Mouse (Mus musculus): ENCODE results near the gene Etaa1.
"Not testable (repeated sequence)": the region's sequence is repeated elsewhere in the genome, so short reads cannot be mapped to it uniquely, and the experiment has no call there.

Gene Etaa1

DNA sequence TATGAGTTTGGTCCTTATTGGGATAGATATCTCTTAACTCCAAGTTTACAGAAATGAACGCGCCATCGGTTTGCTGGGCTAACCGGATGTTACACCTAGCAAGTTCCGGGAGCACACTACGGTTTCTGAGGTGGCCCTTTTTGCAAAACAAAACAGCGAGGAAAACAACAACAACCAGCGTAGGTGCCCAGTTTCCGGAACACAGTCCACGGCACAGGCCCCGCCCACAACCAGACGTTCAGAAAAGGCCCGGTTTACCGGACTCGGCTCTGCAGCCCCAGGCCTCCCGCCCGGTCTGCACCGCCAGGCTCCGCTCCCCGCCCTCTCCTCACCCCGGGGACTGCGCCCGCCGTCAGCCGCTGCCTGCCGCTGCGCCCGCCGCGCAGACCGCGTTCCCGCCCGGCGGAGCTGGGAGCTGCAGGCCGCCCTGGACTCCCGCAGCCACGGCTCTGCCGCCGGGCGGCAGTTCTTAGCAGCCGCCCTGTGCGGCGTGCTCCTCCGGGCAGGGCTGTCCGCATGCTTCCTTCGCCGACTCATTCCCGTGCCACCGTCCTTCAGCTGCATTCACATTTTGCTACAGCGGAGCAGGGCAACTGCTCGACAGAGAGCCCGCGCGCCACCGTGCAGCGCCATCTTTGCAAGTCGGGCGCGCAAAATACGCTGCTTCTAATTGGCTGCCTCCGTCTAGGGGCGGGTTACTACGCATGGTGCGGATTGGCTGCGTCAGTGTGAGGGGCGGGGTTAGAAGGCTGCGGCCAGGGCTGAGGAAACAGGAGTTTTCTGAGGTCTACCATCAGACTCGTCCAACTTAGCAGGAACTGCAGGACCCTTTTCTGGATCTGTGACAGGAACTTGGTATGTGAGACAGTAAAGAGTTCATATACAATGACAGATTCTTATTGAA is at the start of gene Etaa1:
Gene Etaa1, minus strand, starts transcription at position 645 of the 904 bp plus-strand sequence.
- peak; percentile 92 to 96 for DNase-seq (ENCODE audit: low spot score in 2 of 2)

DNA sequence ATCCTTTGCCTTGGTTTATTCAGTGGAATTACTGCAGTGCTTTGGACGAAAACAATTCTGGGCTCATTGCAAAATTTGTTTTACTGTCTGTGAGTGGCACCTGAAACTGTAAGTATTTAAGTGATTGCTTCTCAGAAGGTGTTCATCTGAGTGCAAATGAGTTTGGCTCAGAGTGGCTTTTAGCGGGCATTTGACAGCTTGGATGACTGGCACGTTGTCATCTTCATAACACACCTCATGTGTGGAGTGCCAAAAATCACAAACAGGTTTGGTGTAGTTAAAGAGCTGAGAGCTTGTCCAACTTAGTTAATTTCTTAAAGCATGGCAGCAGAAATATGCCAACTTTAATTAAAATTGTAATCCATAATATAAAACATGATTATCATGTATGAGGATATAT is 40.5 kb upstream of the Etaa1 start:
- DNase-seq (ENCODE audit: low spot score in 2 of 2) = no peak

DNA sequence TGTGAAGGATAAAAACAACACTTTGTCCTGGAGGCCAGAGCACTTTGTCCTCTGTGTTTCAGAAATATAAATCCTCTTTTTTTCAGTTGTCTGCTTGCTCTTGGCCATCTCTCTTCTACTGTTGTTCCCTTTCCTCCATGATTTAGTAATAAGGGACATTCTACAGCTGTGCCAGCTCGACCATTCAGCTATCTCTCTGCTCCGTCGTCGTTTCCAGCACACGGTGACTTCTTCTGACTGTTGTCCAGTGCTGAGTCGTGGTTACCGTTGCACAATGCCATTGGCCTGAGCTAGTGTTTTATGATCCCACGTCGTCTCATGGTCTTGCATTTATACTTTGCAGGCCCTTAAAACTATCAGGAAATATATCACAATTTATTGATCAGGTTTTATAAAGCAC is 38.6 kb upstream of the Etaa1 start:
- no peak for DNase-seq (ENCODE audit: low spot score in 2 of 2)

DNA sequence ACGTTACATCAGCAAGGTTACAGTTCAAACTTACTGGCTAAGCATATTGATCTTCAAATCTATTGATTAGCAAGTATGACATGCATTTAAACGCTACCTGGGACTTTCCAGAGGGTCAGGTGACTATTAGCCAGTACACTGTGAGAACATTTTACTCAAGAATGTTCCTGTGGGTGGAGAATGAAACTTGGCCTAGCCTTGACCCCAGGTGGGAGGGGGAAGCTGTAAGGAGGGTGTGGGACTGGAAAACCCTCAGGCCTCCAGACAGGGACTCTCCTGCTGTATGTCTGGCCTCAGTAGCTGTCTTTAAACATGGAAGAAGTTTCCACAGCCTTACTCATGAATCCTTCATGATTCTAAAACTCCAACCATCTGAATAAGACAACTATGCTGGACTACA is 29.7 kb upstream of the Etaa1 start:
- DNase-seq (ENCODE audit: low spot score in 2 of 2) = no peak

DNA sequence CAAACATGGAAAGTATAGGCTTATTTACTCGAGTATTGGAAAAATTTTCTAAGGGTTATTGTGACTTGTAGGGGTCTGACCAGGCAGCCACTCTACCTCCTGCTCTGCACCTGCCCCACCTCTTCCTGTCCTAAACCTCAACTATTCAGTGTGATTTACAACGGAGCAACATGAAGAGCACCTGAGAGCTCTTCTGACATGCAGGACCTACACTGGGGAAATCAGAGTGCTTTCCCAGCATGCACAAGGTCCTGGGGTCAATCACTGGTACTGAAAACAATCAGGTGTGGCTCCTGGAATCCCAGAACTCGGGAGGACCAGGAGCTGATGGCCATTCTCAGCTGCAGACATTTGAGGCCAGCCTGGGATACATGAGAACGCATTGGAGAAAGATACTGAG is 27.6 kb upstream of the Etaa1 start:
- no peak for DNase-seq (ENCODE audit: low spot score in 2 of 2)

DNA sequence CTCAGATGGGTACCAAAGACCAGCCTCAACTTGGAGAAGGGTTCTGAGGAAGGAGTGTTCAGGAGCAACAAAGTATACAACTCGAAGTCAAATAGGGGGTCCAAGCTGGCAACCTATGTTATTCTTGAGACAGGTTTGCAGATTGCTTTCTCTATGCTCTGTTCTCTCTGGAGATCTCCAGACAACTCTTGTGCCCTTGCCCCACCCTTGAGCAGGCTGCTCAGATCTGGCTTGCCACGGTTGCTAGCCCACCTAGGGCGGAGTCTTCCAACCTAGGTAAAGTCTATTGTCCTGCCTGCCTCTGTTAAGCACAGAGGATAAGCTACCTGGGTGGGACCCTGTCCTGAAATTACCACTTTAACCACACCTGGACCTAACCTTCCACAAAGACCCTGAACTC is 21.9 kb upstream of the Etaa1 start:
- DNase-seq (ENCODE audit: low spot score in 2 of 2) = no peak

DNA sequence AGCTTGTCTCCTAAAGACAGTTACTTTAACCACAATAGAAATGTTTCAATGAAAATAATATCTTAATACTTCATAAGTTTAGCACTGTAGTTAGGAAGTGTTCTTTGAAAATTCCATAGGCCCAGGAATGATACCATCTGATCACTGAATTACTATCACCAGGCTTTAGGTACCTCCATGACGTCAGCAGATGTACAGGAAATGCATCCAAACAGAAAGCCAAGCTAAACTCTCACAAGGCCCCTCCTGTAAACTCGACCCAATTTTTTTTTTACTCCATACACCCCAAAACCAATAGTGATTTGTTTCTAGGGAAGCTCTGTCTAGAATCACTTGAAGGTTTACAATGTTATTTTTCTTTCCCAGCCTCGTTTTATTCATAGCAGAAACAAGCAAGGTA is 884 bp downstream of the Etaa1 start:
- peak in 1 of 2 experiments; percentile 8 for DNase-seq (ENCODE audit: low spot score in 2 of 2)

DNA sequence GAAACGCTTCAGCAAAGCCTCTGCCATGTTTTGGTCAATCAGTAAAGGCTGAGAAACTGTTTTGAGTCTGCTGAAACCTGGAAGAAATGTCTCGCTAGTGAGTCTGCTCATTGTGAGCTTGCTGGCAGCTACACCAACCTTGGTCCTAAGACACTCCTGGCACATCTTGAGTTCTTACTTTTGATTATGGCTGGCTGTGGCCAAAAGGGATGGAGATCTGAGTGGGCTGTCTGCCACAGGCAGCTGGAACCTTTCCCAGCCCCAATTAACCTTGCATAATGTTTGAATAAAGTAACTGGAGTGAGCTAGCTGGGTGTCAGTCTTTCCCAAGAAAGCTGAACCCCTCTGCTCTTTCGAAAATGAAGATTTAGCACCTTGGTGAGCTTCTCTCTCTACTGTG is 2.3 kb downstream of the Etaa1 start:
- DNase-seq (ENCODE audit: low spot score in 2 of 2) = no peak

DNA sequence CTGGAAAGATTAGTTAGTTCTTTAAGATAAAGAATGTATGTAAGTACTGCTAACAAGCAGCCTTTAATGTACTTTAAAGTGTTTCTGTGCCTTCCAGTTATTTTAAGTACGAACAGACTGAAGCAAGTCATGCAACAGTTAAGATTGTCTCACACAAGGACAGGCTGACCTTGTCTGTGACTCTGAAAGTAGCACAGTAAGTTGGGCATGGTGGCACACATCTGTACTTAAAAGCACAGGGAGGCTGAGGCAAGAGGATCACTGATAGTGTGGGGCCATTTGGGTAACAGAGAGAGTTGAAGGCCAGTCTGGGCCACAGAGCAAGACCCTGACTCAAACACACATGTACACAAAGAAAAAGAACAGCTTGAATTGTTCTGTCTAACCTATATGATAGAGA is 14.5 kb downstream of the Etaa1 start:
- DNase-seq (ENCODE audit: low spot score in 2 of 2) = no peak

DNA sequence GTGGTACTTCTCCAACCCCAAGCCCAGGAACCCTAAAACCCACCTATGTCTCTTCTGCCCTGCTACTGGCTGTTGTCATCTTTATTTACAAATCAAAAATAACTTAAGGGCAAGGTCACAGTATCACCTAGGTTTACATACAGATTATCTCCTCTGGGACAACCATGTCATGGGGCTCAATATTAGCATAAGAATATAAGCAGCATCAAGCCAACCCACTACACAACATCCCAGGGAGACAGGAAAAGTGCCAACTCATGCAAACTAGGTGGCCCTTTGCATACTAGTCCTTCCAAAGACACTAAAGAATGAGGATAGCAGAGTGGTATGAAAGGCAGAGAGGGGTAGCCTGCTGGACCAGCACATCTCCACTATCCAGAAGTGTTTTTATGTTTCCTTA is 15.7 kb downstream of the Etaa1 start:
- DNase-seq (ENCODE audit: low spot score in 2 of 2) = no peak

DNA sequence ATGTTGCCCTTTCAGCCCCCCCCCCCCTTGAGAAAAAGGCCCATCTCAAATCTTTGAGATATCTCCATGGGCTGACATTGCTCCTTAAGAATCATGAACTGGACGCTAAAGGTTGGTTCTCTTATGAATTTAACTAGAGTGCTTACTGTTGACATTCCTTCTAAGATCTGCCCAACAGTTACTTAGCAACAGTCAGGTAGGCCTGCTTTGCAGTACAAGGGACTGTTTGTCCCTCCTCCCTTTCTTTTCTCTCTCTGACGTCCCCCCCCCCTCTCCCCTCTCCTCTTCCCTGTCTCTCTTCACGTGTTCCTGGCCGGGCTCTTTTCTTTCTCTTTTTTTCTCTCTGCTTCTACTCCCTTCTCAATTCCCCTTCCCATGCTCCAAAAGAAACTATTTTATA is 35.8 kb downstream of the Etaa1 start:
- no peak for DNase-seq (ENCODE audit: low spot score in 2 of 2)

DNA sequence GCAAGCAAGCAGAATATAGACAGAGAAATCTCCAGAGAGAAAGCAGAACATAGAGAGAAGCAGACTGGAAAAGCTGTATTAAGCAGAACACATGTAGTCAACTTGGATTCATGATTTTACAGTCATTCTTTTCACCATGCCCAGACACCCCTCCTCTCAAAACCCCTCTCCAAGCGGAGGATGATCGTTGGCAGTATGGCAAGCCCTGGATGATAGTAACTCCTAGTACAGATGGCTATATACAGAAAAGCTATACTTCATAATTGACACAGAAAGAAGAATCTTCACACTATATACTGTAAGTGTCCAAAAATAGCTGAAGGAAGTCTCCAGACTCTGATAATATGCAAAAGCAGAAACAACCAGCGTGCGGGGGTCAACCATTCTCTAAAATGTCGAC is 36.6 kb downstream of the Etaa1 start:
- DNase-seq (ENCODE audit: low spot score in 2 of 2) = no peak

DNA sequence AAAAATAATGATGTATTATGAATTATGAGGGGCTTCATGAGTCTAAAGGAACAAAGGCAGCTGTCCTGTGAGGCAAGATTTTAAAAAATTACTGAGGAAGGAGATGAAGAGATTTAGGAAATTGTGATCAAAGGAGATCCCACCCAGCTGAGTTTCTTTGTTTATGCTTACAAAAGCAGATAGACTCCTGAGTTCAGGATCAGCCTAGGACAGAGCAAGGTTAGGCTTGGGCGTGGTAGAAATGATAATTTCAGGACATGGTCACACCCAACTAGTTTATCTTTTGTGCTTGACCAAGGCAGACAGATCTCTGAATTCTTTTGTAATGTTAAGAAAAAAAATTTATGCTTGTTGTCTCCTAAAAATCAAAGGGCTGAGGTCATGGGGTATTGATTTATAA is 37.2 kb downstream of the Etaa1 start:
- no peak for DNase-seq (ENCODE audit: low spot score in 2 of 2)

DNA sequence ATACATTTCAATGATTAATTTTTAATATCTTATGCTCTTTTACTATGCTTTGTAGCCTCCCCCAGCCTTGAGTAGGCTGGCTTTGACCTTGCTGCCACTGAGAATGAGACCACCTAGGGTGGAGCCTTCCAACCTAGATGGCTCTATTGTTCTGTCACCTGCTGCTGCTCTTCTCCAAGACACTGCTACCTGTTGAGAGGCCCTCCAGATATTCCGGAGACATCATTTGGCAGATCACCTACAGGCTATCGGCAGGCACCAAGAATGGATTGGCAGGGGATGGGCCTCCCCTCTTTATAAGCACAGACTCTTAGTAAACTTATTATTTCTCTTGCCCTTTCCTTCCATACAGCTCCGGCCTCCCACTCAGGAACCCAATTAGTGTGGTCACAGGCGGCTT is 52.7 kb downstream of the Etaa1 start:
- not testable (repeated sequence) for DNase-seq (ENCODE audit: low spot score in 2 of 2)
